Mouse (Mus musculus): Measurements from ENCODE around the gene R3hdm4.
A peak's percentile ranks its signal among the peaks of the same experiment; 100 is the strongest.
"Not testable (repeated sequence)": the region's sequence is repeated elsewhere in the genome, so short reads cannot be mapped to it uniquely, and the experiment has no call there.

The R3hdm4 gene

GRCm38 (mm10) chr10:79920958-79921535 is at the start of gene R3hdm4:
R3hdm4 (minus strand) TSS chr10:79921208.
- DNase-seq (ENCODE audit: low read depth, low spot score), result no peak

DNA sequence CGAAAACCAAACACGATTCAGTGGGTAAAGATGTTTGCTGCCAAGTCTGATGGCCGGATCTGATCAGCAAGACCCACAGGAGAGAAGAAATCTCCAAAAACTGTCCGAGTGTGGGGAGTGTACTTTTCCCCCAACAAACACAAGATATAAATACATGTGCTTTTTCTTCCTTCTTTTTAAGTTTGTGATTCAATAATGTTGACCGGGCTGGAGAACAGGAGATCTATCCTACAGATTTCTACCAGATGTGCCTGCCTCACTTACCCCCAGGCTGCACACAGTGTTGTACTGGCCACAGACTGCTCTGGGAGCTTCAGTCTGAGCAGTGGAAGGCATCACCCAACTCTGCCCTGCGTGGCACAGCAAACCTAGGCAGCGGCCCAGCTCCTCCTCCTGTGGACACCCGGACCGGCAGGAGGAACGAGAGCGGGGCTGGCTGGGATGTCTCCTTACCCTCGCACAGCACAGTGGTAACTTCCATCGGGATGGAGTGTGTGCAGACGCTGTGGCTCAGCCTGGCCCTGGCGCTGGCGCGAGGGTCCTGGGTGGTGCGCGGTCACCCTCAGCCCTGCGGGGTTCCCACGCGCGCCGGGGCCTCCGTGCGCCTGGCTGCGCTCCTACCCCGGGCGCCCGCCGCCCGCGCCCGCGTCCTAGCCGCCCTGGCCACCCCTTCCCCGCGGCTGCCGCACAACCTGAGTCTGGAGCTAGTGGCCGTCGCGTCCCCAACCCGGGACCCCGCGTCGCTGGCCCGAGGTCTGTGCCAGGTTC is 49.6 kb upstream of the R3hdm4 start, which contains the start of gene Grin3b:
Gene Grin3b (plus strand): TSS at position 301 of the 768 bp plus-strand sequence.
- DNase-seq (ENCODE audit: low read depth, low spot score), result no peak

- no peak for DNase-seq (ENCODE audit: low read depth, low spot score)
These were observed 48.1 kb upstream of the R3hdm4 start for GRCm38 (mm10) chr10:79969124-79969568.

DNA sequence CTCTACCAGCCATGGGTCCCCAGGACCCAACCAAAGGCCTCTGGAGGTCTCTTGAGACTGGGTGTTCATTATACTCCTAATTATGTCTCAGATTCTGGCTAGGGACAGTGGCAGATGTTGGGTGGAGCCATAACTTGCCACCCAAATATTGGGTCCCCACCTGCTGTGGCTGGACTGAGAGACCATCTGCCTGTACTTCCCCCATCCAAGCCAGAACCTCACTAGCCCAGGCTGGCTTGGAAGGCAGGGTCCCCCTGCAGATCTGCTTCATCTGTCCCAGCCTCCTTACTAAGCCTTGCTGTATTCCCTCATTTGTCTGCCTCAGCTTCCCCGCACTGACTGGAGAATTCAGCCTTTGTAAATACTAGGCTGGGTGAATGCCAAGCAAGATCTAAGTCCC is 47.2 kb upstream of the R3hdm4 start:
- DNase-seq (ENCODE audit: low read depth, low spot score), result no peak

GRCm38 (mm10) chr10:79966886-79967400 is 45.9 kb upstream of the R3hdm4 start:
- DNase-seq (ENCODE audit: low read depth, low spot score), result no peak

GRCm38 (mm10) chr10:79965325-79965724 is 44.3 kb upstream of the R3hdm4 start:
- DNase-seq (ENCODE audit: low read depth, low spot score), result no peak

- DNase-seq (ENCODE audit: low read depth, low spot score), result no peak
These were observed 43.7 kb upstream of the R3hdm4 start for GRCm38 (mm10) chr10:79964727-79965126.

DNA sequence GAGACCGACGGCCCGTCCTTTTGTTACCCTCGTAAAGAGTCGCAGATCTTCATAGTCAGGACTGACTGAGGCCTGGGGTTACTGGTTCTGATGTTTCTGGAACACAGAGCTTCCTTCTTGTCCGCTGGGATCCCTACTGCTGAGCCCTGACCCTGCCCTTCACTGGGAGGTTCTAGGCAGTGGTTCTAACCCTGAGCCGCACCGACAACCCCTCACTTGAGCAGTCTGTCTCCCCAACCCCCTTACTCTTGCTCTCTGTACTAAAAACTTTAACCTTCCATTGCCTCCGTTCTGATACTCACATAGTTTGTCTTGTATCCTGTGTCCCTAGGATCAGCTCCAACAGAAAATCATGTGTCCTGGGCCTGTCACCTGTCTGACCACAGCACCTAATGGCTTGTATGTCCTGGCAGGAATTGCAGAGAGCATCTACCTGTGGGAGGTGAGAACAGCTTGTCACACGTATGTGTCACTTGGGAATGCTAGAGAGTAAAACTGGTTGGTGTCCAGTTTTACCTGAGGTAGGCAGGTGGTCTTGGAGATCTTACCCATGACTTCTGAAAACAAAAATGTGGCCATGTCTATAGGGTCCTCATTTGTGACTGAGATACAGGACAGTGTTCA is 39.8 kb upstream of the R3hdm4 start:
- DNase-seq (ENCODE audit: low read depth, low spot score), result no peak

DNA sequence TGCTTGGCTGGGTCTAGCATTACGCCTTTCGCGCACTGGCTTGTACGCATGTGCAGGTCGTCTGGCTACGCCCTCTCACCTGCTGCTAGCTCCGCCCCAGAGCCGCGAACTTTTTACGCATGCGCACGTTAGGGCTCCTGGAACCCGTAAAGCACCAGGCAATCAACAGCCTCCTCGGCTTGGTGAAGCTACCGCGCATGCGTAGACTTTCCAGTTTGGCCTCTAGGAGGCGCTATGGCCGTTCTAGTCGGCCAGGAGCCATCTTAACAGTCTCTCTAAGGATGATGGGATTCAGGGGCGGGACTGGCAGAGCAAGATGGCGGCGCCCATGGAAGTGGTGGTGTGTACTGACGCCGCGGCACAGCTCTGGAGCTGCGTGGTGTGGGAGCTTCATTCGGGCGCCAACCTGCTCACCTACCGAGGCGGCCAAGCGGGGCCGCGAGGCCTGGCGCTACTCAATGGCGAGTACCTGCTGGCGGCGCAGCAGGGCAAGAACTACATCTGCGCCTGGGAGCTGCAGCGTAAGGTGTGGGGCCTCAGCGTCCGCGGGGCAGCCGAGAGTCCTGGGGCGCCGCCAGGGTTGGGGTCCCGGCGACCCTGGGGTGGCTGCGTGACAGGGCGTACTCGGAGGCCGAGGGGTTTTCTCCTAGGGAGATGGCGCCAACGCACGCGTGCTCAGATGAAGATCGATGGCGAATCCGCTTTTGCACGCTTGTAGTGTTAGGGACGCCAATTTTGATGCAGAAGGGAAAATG is 39.0 kb upstream of the R3hdm4 start, which contains the start of gene Wdr18:
Gene Wdr18 (plus strand): TSS at position 306 of the 755 bp plus-strand sequence.
- DNase-seq (ENCODE audit: low read depth, low spot score), result peak; percentile 100

DNA sequence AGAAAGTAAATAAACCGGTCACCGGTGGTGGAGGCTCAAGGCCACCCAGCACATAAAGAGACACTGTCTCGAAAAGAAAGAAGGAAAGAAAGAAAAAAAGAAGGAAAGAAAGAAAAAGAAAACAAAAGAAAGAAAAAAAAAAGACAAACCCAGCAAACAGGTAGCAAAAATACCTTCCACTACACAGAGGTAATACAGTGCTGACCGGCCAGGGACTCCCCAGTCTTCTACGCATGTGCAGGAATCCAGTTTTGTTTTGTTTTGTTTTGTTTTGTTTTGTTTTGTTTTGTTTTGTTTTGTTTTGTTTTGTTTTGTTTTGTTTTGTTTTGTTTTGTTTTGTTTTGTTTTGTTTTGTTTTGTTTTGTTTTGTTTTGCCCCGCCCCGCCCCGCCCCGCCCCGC is 38.4 kb upstream of the R3hdm4 start:
- not testable (repeated sequence) for DNase-seq (ENCODE audit: low read depth, low spot score)

DNA sequence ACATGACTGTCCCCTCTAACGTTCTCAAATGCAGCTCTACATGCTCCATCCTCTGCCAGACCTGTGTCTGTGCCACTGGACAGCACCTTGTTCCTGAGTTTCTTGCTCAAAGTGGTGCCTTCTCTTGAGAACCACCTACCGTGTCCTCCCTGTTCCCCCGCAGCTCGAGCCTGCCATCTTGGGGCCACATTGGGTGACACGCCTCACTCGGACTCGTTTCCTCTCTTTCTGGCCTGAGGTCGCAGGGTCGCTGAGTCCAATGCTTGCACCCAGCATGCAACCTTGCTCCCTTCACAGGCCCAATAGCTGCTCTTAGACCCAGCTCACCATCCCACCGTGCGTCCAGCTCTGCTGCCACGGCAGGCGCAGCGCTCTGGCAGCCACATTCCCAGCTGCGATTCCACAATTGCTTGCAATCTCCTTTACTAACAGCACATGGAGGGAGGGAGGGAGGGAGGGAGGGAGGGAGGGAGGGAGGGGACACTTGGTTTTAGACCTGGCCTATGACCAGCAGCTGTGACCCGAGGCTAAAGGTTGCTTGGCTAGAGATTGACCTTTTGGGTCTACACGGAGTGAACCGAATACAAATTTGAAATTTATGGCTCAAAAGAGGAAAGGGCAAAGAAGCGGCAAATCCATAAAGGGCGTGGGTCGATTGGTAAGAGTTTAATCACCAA is 37.3 kb upstream of the R3hdm4 start:
- peak; percentile 68 for DNase-seq (ENCODE audit: low read depth, low spot score)

GRCm38 (mm10) chr10:79956643-79957154 is 35.7 kb upstream of the R3hdm4 start:
- no peak for DNase-seq (ENCODE audit: low read depth, low spot score)

GRCm38 (mm10) chr10:79955691-79956090 is 34.7 kb upstream of the R3hdm4 start:
- no peak for DNase-seq (ENCODE audit: low read depth, low spot score)

DNA sequence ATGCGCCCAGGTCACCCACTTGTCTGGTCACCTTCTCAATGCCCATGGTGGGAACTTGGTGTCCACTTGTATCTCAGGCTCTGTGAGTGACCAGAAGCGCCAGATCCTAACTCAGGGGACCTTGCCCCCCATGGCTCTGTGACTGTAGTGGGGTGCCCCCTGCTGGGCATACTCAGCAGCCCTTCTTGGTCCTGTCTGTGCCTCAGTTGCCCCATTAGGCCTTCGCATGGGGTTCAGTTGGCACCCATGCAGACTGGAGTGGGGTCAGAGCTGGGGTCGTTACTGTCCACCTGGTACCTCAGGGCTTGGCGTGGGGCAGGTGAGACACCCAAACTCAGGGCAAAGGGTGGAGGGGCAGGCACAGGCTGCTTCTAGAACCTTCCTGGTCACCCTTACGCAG is 32.9 kb upstream of the R3hdm4 start:
- no peak for DNase-seq (ENCODE audit: low read depth, low spot score)

GRCm38 (mm10) chr10:79950661-79951060 is 29.7 kb upstream of the R3hdm4 start:
- no peak for DNase-seq (ENCODE audit: low read depth, low spot score)

GRCm38 (mm10) chr10:79949873-79950272 is 28.9 kb upstream of the R3hdm4 start:
- DNase-seq (ENCODE audit: low read depth, low spot score), result no peak

DNA sequence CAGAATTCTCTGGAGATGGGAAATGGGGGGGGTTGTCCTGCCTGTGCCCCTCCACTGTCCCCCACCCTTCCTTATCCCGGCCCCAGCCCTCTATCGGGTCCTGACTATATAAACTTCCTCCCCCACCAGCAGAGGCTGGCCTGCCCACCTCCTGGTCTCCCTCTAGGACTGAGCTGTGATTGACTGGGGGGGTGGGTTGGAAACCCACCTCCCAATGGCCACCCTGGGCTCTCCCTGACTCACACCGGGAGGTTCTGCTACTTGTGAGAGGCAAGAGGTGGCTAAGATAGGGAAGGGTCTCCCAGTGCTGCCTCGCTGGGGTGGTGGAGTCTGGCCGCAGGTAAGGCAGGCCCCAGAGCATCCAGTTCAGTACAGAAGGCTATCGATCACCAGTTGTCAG is 26.5 kb upstream of the R3hdm4 start:
- no peak for DNase-seq (ENCODE audit: low read depth, low spot score)

- no peak for DNase-seq (ENCODE audit: low read depth, low spot score)
These were observed 25.8 kb upstream of the R3hdm4 start for GRCm38 (mm10) chr10:79946752-79947322.

DNA sequence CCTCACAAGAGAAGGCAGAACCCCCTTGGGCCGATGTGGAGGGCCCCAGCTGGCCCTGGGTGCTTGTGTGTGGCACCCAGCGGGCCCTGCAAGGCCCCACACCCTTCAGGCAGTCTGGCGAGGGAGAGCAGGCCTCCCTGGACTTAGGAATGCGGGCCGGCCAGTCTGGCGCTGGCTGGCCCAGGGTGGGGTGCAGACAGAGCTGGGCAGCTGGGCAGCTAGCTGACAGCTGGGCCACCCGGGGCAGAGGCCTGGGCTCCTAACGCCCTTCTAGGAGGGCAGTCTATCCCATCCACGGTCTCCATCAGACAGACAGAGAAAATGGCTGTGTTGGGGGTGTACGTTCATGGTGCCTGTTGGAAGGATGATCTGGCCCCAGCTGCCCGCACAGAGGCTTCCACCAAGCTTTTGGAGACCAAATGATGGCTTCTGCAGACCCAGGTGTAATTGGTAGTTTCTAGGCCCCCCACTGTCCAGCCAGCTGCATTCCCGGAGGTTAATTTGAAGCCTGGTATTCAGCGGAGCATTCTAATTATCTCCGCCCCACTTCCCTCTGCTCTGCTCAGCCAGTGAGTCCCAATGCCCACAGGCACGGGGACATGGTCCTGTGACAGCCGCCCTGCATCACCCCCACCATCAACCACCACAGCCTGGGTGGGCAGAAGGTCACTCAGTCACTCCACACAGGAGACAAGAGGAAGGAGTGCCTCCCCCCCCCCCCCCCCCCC is 24.7 kb upstream of the R3hdm4 start:
- DNase-seq (ENCODE audit: low read depth, low spot score), result no peak

DNA sequence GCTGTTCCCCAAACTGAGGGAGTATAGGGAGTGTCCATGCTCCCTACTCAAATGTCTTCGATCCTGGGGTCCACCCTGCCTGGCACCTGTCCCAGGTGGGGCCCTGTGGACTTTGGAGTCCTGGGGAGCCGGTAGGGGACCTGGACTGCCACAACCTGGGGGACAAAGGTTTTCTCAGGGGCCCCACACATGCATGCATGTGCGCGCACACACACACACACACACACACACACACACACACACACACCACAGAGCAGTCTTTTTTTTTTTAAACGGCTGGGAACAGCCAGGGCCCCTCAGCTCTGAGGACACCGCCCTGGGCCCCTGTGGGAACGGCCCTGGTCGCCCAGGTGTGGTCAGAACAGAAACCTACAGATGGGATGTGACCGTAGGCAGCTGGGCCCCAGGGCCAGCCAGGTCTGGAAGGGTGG is 22.5 kb upstream of the R3hdm4 start:
- DNase-seq (ENCODE audit: low read depth, low spot score), result no peak

Data from retina, postnatal 7 days (tissue).